Mouse (Mus musculus) brain, embryonic 18.5 days (tissue): ENCODE data around the gene Tm9sf2.
A peak's percentile ranks its signal among the peaks of the same experiment; 100 is the strongest.

Source experiments
- DNase-seq: peaks from one replicate; pipeline ENCODE4 v3.0.0-alpha.2; 2012; ENCODE audit warnings: low read depth, low spot score

Tm9sf2 gene

GRCm38 (mm10) chr14:122176263-122176798 lies 69.5 kb downstream of the Tm9sf2 start:
- DNase-seq: no peak

- no peak for DNase-seq
Observed at GRCm38 (mm10) chr14:122179262-122179661, 72.4 kb downstream of the Tm9sf2 start.

GRCm38 (mm10) chr14:122181078-122181814 lies 74.4 kb downstream of the Tm9sf2 start, which contains the start of gene Clybl:
Gene Clybl (plus strand): TSS chr14:122181704.
- peak; percentile 47 for DNase-seq

- DNase-seq: no peak
Observed at GRCm38 (mm10) chr14:122181815-122182157, 74.9 kb downstream of the Tm9sf2 start.

- no peak for DNase-seq
Observed at GRCm38 (mm10) chr14:122182220-122182619, 75.4 kb downstream of the Tm9sf2 start.

- no peak for DNase-seq
Observed at GRCm38 (mm10) chr14:122183974-122184373, 77.1 kb downstream of the Tm9sf2 start.

- DNase-seq: no peak
Observed at GRCm38 (mm10) chr14:122188250-122188649, 81.4 kb downstream of the Tm9sf2 start.

GRCm38 (mm10) chr14:122189901-122190300 lies 83.1 kb downstream of the Tm9sf2 start:
- no peak for DNase-seq

GRCm38 (mm10) chr14:122190527-122190926 lies 83.7 kb downstream of the Tm9sf2 start:
- DNase-seq: no peak

- DNase-seq: no peak
Observed at GRCm38 (mm10) chr14:122190941-122191510, 84.2 kb downstream of the Tm9sf2 start.

GRCm38 (mm10) chr14:122194630-122195029 lies 87.8 kb downstream of the Tm9sf2 start:
- no peak for DNase-seq

- no peak for DNase-seq
Observed at GRCm38 (mm10) chr14:122196851-122197250, 90.0 kb downstream of the Tm9sf2 start.

- DNase-seq: no peak
Observed at GRCm38 (mm10) chr14:122200247-122200885, 93.5 kb downstream of the Tm9sf2 start.

- DNase-seq: no peak
Observed at GRCm38 (mm10) chr14:122209177-122209576, 102.3 kb downstream of the Tm9sf2 start.
